Mouse (Mus musculus) ZHBTc4 (cell line): ENCODE results near the gene Mad1l1.
A peak's percentile ranks its signal among the peaks of the same experiment; 100 is the strongest.

Source experiments
- DNase-seq: peaks from one replicate; pipeline ENCODE4 v3.0.0-alpha.2; 2011; ENCODE audit warnings: low read depth, low spot score

Gene Mad1l1

GRCm38 (mm10) chr5:140093489-140093888 lies 227.9 kb downstream of the Mad1l1 start:
- DNase-seq: no peak

- DNase-seq: no peak
These were observed 229.8 kb downstream of the Mad1l1 start for GRCm38 (mm10) chr5:140091601-140092000.

GRCm38 (mm10) chr5:140089263-140089662 lies 232.1 kb downstream of the Mad1l1 start:
- no peak for DNase-seq

- DNase-seq: no peak
These were observed 234.1 kb downstream of the Mad1l1 start for GRCm38 (mm10) chr5:140087242-140087641.

- DNase-seq: no peak
These were observed 237.0 kb downstream of the Mad1l1 start for GRCm38 (mm10) chr5:140084341-140084740.

GRCm38 (mm10) chr5:140083911-140084310 lies 237.4 kb downstream of the Mad1l1 start:
- no peak for DNase-seq

GRCm38 (mm10) chr5:140082204-140082812 lies 239.0 kb downstream of the Mad1l1 start:
- peak; percentile 9 for DNase-seq

GRCm38 (mm10) chr5:140081084-140081483 lies 240.3 kb downstream of the Mad1l1 start:
- DNase-seq: no peak

- no peak for DNase-seq
These were observed 241.8 kb downstream of the Mad1l1 start for GRCm38 (mm10) chr5:140079511-140079910.

- DNase-seq: no peak
These were observed 242.9 kb downstream of the Mad1l1 start for GRCm38 (mm10) chr5:140078406-140078805.

GRCm38 (mm10) chr5:140076438-140076837 lies 244.9 kb downstream of the Mad1l1 start:
- no peak for DNase-seq

GRCm38 (mm10) chr5:140073671-140074116 lies 247.7 kb downstream of the Mad1l1 start:
- peak; percentile 41 for DNase-seq

- no peak for DNase-seq
These were observed 248.1 kb downstream of the Mad1l1 start for GRCm38 (mm10) chr5:140073148-140073670.

GRCm38 (mm10) chr5:140068506-140068905 lies 252.8 kb downstream of the Mad1l1 start:
- DNase-seq: peak; percentile 98

- DNase-seq: no peak
These were observed 253.3 kb downstream of the Mad1l1 start for GRCm38 (mm10) chr5:140068051-140068450.

- DNase-seq: no peak
These were observed 254.6 kb downstream of the Mad1l1 start for GRCm38 (mm10) chr5:140066769-140067168.

GRCm38 (mm10) chr5:140066281-140066680 lies 255.1 kb downstream of the Mad1l1 start:
- DNase-seq: no peak

GRCm38 (mm10) chr5:140065281-140065945 lies 255.9 kb downstream of the Mad1l1 start:
- no peak for DNase-seq

- DNase-seq: no peak
These were observed 256.8 kb downstream of the Mad1l1 start for GRCm38 (mm10) chr5:140064521-140064920.

GRCm38 (mm10) chr5:140062828-140063227 lies 258.5 kb downstream of the Mad1l1 start:
- DNase-seq: no peak

- peak; percentile 41 for DNase-seq
These were observed 259.0 kb downstream of the Mad1l1 start for GRCm38 (mm10) chr5:140062316-140062715.

GRCm38 (mm10) chr5:140061296-140061879 lies 260.0 kb downstream of the Mad1l1 start:
- DNase-seq: no peak

- DNase-seq: no peak
These were observed 265.1 kb downstream of the Mad1l1 start for GRCm38 (mm10) chr5:140056291-140056690.
